ENCODE assay signal across 10 mouse cellular contexts in the genomic region with DNA sequence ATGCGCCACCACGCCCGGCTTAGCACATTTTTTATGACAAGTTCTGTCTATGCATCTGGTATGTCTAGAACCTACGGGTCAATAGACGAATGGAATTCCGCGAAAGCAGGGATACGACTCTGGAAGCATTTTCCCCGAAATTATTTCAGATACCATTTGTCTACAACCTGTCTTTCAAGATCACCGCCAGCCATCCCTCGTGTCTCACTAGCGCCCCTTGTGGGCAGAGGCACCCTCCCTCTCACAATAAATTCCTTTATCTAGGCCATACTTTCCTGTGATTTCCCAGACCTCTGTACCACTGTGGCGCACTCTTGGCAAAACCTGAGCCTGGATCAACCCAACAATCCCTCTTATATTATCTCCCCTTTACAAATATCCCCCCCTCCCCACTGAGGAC. TPM values are rescaled to one million over a fixed set of nuclear protein-coding genes. Genes with fewer than 3 reads are reported as not detected.
DNase-seq lines count a peak whose midpoint lies in the region; ATAC-seq and TF ChIP-seq lines count a peak whose summit lies in the region.
"Had no signal": no experiment of that assay in that cellular context is flagged by ENCODE, and none has a peak within 500 bp of the region (broad histone marks: within the 10 kb centered on the region; RNA-seq: fewer than 3 reads in every experiment).

No protein-coding gene starts in this region.

- no peaks in the 10 kb centered on the region for H3K36me3 ChIP-seq in heart, embryonic 11.5 days (ENCODE audit: control insufficient read depth, insufficient read depth, low read length)
- peaks cover 20% of the 10 kb centered on the region for H3K36me3 ChIP-seq in embryonic facial prominence, embryonic 14.5 days (ENCODE audit: control insufficient read depth, insufficient read depth, low read length)
- H3K36me3 ChIP-seq in myocyte (ENCODE audit: control insufficient read depth, insufficient read depth) = no peaks in the 10 kb centered on the region

- no peak overlapping the region for H3ac ChIP-seq in myocyte (ENCODE audit: control insufficient read depth, insufficient read length)

- H3K4me2 ChIP-seq in heart, embryonic 11.5 days = no peak overlapping the region
- no peak overlapping the region for H3K4me2 ChIP-seq in embryonic facial prominence, embryonic 14.5 days (ENCODE audit: low read depth, low read length)
- peak overlapping the region; percentile 7 for H3K4me2 ChIP-seq in myocyte (ENCODE audit: low read depth)

- H3K4me3 ChIP-seq in heart, embryonic 11.5 days (ENCODE audit: low read depth, low read length) = no peak overlapping the region
- no peak overlapping the region for H3K4me3 ChIP-seq in embryonic facial prominence, embryonic 14.5 days (ENCODE audit: low read depth, low read length)
- H3K4me3 ChIP-seq in myocyte = no peak overlapping the region

- TF ChIP-seq POLR2A in myocyte (IDR thresholded peaks at IDR 0.05; ENCODE audit: insufficient read length, low read depth) = no peak

- peak; percentile 93 for DNase-seq in heart, adult 11 months
- DNase-seq in B cell, adult 2 months = peak; percentile 83 to 87
- DNase-seq in adrenal gland, postnatal 36 days = peak; percentile 48 to 73
- DNase-seq in embryonic facial prominence, embryonic 14.5 days (ENCODE audit: low spot score) = peak; percentile 31
- DNase-seq in layer of hippocampus, adult 9-11 months = peak; percentile 59
- peak; percentile 73 for DNase-seq in thymus, postnatal 14 days

- 53% methylated on average over 13 of the region's 13 CpGs for WGBS in heart, embryonic 11.5 days (ENCODE audit: insufficient replicate concordance)
- 66% methylated on average over 13 of the region's 13 CpGs for WGBS in embryonic facial prominence, embryonic 14.5 days

- no peaks in the 10 kb centered on the region for H3K27me3 ChIP-seq in heart, embryonic 11.5 days (ENCODE audit: control insufficient read depth, insufficient read depth, low read length)
- H3K27me3 ChIP-seq in embryonic facial prominence, embryonic 14.5 days (replicated peaks; ENCODE audit: control insufficient read depth, insufficient read depth, low read length) = no peaks in the 10 kb centered on the region
- no peaks in the 10 kb centered on the region for H3K27me3 ChIP-seq in myocyte (ENCODE audit: control insufficient read depth, insufficient read depth, insufficient read length)

- no peaks in the 10 kb centered on the region for H3K79me2 ChIP-seq in myocyte (ENCODE audit: control insufficient read depth, insufficient read depth)

- H3K4me1 ChIP-seq in heart, embryonic 11.5 days (ENCODE audit: control insufficient read depth, insufficient read depth, low read length) = peaks cover 10% of the 10 kb centered on the region; the same call in 1 of the 2 replicates
- peaks cover 7% of the 10 kb centered on the region; the same call in 1 of the 2 replicates for H3K4me1 ChIP-seq in embryonic facial prominence, embryonic 14.5 days (ENCODE audit: control insufficient read depth, insufficient read depth, low read length)

- H3K27ac ChIP-seq in heart, embryonic 11.5 days (ENCODE audit: low read depth, low read length) = no peak overlapping the region
- no peak overlapping the region for H3K27ac ChIP-seq in embryonic facial prominence, embryonic 14.5 days (replicated peaks; ENCODE audit: low read depth, low read length)

- no peak overlapping the region for H3K9ac ChIP-seq in heart, embryonic 11.5 days (ENCODE audit: low read depth, low read length)
- no peak overlapping the region for H3K9ac ChIP-seq in embryonic facial prominence, embryonic 14.5 days (ENCODE audit: low read depth, low read length)

- no peaks in the 10 kb centered on the region for H3K9me3 ChIP-seq in heart, embryonic 11.5 days (replicated peaks; ENCODE audit: control insufficient read depth, low read length)
- no peaks in the 10 kb centered on the region for H3K9me3 ChIP-seq in embryonic facial prominence, embryonic 14.5 days (ENCODE audit: control insufficient read depth, low read length)

- ATAC-seq in heart, embryonic 11.5 days (replicated peaks; ENCODE audit: insufficient number of reproducible peaks, low FRiP score, low TSS enrichment) = no peak
- no peak for ATAC-seq in embryonic facial prominence, embryonic 14.5 days (ENCODE audit: low read depth)

TF ChIP-seq in myocyte, 11 proteins besides CTCF, POLR2A, EP300 and RAD21:
- TF ChIP-seq MYOD1 (IDR thresholded peaks at IDR 0.05; ENCODE audit: control insufficient read depth in 1 of 3, insufficient read length in 2 of 3, low read depth in 2 of 3) = no peak
- TF ChIP-seq REST (IDR thresholded peaks at IDR 0.05; ENCODE audit: insufficient read depth, insufficient read length) = no peak
- no peak for TF ChIP-seq CEBPB (IDR thresholded peaks at IDR 0.05; ENCODE audit: insufficient read depth, poor library complexity, severe bottlenecking)

RNA-seq across cellular contexts. Expression of gene Vkorc1, which starts 1.0 kb away (rescaled TPM):
- 98.7 and 101 TPM in 2 replicates for polyA plus RNA-seq in heart, embryonic 11.5 days (2014; fragmentation: Nextera tagmentation; extraction: Ambion mirVana)
- 10 to 100 TPM; 61.5 to 65.8 TPM for total RNA-seq in adrenal gland, postnatal 36 days (2021)
- polyA plus RNA-seq in embryonic facial prominence, embryonic 14.5 days (2014; fragmentation: Nextera tagmentation; extraction: Ambion mirVana) = 286 and 318 TPM in 2 replicates
- polyA plus RNA-seq in myocyte (2012; fragmentation: generic; extraction: Trizol) = 65.9 TPM

RNA-seq across cellular contexts. Expression of gene Gm21974, which starts 1.1 kb away (rescaled TPM):
- not detected in 2 replicates for polyA plus RNA-seq in heart, embryonic 11.5 days (2014; fragmentation: Nextera tagmentation; extraction: Ambion mirVana)
- not detected for total RNA-seq in adrenal gland, postnatal 36 days (2021)
- not detected in 2 replicates for polyA plus RNA-seq in embryonic facial prominence, embryonic 14.5 days (2014; fragmentation: Nextera tagmentation; extraction: Ambion mirVana)
- not detected for polyA plus RNA-seq in myocyte (2012; fragmentation: generic; extraction: Trizol)
- total RNA-seq: layer of hippocampus, postnatal 14 days had no signal
- polyA plus RNA-seq: stomach, embryonic 16.5 days had no signal

RNA-seq across cellular contexts. Expression of gene Prss53, which starts 5.6 kb away (rescaled TPM):
- 0.90 and 2.0 TPM in 2 replicates for polyA plus RNA-seq in heart, embryonic 11.5 days (2014; fragmentation: Nextera tagmentation; extraction: Ambion mirVana)
- total RNA-seq in adrenal gland, postnatal 36 days (2021) = 1 to 10 TPM in 1 of 2 experiments, under 1 TPM in 1; 0.49 to 1.7 TPM
- polyA plus RNA-seq in embryonic facial prominence, embryonic 14.5 days (2014; fragmentation: Nextera tagmentation; extraction: Ambion mirVana) = 1.8 and 2.4 TPM in 2 replicates
- 0.74 TPM for polyA plus RNA-seq in myocyte (2012; fragmentation: generic; extraction: Trizol)

RNA-seq across cellular contexts. Expression of gene Bckdk, which starts 7.5 kb away (rescaled TPM):
- 166 and 174 TPM in 2 replicates for polyA plus RNA-seq in heart, embryonic 11.5 days (2014; fragmentation: Nextera tagmentation; extraction: Ambion mirVana)
- total RNA-seq in adrenal gland, postnatal 36 days (2021) = 100 to 1,000 TPM; 101 to 115 TPM
- polyA plus RNA-seq in embryonic facial prominence, embryonic 14.5 days (2014; fragmentation: Nextera tagmentation; extraction: Ambion mirVana) = 121 and 125 TPM in 2 replicates
- 53.2 TPM for polyA plus RNA-seq in myocyte (2012; fragmentation: generic; extraction: Trizol)

RNA-seq across cellular contexts. Expression of gene Kat8, which starts 15.9 kb away (rescaled TPM):
- polyA plus RNA-seq in heart, embryonic 11.5 days (2014; fragmentation: Nextera tagmentation; extraction: Ambion mirVana) = 30.7 and 32.6 TPM in 2 replicates
- 10 to 100 TPM; 25.9 to 27.9 TPM for total RNA-seq in adrenal gland, postnatal 36 days (2021)
- 31.7 and 35.5 TPM in 2 replicates for polyA plus RNA-seq in embryonic facial prominence, embryonic 14.5 days (2014; fragmentation: Nextera tagmentation; extraction: Ambion mirVana)
- 26.4 TPM for polyA plus RNA-seq in myocyte (2012; fragmentation: generic; extraction: Trizol)

Comparison
In these comparisons a context has a peak if more than half of its experiments do, and no peak if none do; other contexts are left out.
1. DNase-seq: peak in every context shown above with its lines; median percentile 93 in heart, adult 11 months; 85 in B cell, adult 2 months; 73 in thymus, postnatal 14 days; 60 in adrenal gland, postnatal 36 days; 59 in layer of hippocampus, adult 9-11 months; 31 in embryonic facial prominence, embryonic 14.5 days.